Mouse (Mus musculus): ENCODE data around the gene Cdh4. TPM values are rescaled to one million over a fixed set of nuclear protein-coding genes. Genes with fewer than 3 reads are reported as not detected.

Cdh4 gene
- polyA plus RNA-seq, 1 experiment from 2014 or later, result 2.5 TPM

- H3K9ac ChIP-seq (replicated peaks; ENCODE audit: low read depth, low read length), result no peak overlapping the region
- H3K36me3 ChIP-seq (ENCODE audit: control insufficient read depth, insufficient read depth, low read length), result no peaks in the 10 kb centered on the region
- no peaks in the 10 kb centered on the region for H3K9me3 ChIP-seq (ENCODE audit: control insufficient read depth, low read depth, low read length)
- H3K27ac ChIP-seq (ENCODE audit: low read length), result no peak overlapping the region
- H3K4me3 ChIP-seq (ENCODE audit: low read depth, low read length), result peak overlapping the region; percentile 13; the same call in 1 of the 2 replicates
- WGBS, result 11% methylated on average over 9 of the region's 9 CpGs
- ATAC-seq (ENCODE audit: insufficient number of reproducible peaks, insufficient read depth, low FRiP score, low read depth), result no peak; the same call in 1 of the 2 replicates
- peaks cover 6% of the 10 kb centered on the region; the same call in 1 of the 2 replicates for H3K4me1 ChIP-seq (ENCODE audit: control insufficient read depth, insufficient read depth, low read length)
- peak overlapping the region; percentile 40 for H3K4me2 ChIP-seq (replicated peaks; ENCODE audit: low read depth, low read length)
- H3K27me3 ChIP-seq (ENCODE audit: control insufficient read depth, insufficient read depth, low read length), result no peaks in the 10 kb centered on the region
Measured at GRCm38 (mm10) chr2:179662739-179663138, 220.5 kb downstream of the Cdh4 start.

- WGBS, result 49% methylated on average over 9 of the region's 9 CpGs
- Histone ChIP-seq H3K9me3 (ENCODE audit: control insufficient read depth, low read depth, low read length) (no peaks in the 10 kb centered on the region), H3K4me1 (ENCODE audit: control insufficient read depth, insufficient read depth, low read length) (peaks cover 6% of the 10 kb centered on the region; the same call in 1 of the 2 replicates), H3K4me2 (replicated peaks; ENCODE audit: low read depth, low read length) (no peak overlapping the region), H3K27me3 (ENCODE audit: control insufficient read depth, insufficient read depth, low read length) (no peaks in the 10 kb centered on the region), H3K9ac (replicated peaks; ENCODE audit: low read depth, low read length) (no peak overlapping the region), H3K27ac (ENCODE audit: low read length) (no peak overlapping the region), H3K4me3 (ENCODE audit: low read depth, low read length) (no peak overlapping the region), H3K36me3 (ENCODE audit: control insufficient read depth, insufficient read depth, low read length) (no peaks in the 10 kb centered on the region)
- ATAC-seq (ENCODE audit: insufficient number of reproducible peaks, insufficient read depth, low FRiP score, low read depth), result no peak
Measured at GRCm38 (mm10) chr2:179663652-179664051, 221.4 kb downstream of the Cdh4 start.

- Histone ChIP-seq H3K4me1 (ENCODE audit: control insufficient read depth, insufficient read depth, low read length) (peaks cover 6% of the 10 kb centered on the region; the same call in 1 of the 2 replicates), H3K36me3 (ENCODE audit: control insufficient read depth, insufficient read depth, low read length) (no peaks in the 10 kb centered on the region), H3K27me3 (ENCODE audit: control insufficient read depth, insufficient read depth, low read length) (no peaks in the 10 kb centered on the region), H3K9ac (replicated peaks; ENCODE audit: low read depth, low read length) (no peak overlapping the region), H3K4me2 (replicated peaks; ENCODE audit: low read depth, low read length) (no peak overlapping the region), H3K9me3 (ENCODE audit: control insufficient read depth, low read depth, low read length) (no peaks in the 10 kb centered on the region), H3K27ac (ENCODE audit: low read length) (no peak overlapping the region), H3K4me3 (ENCODE audit: low read depth, low read length) (no peak overlapping the region)
- no peak for ATAC-seq (ENCODE audit: insufficient number of reproducible peaks, insufficient read depth, low FRiP score, low read depth)
- 91% methylated on average over 13 of the region's 13 CpGs for WGBS
Measured at GRCm38 (mm10) chr2:179664171-179664608, 222.0 kb downstream of the Cdh4 start.

DNA sequence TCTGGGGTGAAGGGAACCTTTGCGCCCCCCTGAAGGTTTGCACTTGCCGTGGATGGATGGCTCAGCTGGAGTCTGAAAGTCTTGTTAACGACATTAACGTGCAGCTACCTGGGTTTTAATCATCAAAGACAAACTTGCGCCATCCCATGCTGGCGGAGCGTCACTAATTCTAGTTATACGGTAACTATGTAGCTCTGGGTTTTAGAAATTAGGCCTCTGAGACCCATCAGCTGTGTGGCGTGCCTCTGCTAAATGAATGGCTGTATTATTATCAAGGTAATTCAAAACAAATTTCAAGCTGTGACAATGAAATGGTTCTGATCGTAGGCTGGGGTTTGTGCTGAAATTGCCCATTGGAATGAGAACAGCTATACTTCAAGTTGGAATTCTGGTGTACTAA is 228.5 kb downstream of the Cdh4 start:
- Histone ChIP-seq H3K9me3 (ENCODE audit: control insufficient read depth, low read depth, low read length) (no peaks in the 10 kb centered on the region), H3K4me2 (replicated peaks; ENCODE audit: low read depth, low read length) (no peak overlapping the region), H3K9ac (replicated peaks; ENCODE audit: low read depth, low read length) (no peak overlapping the region), H3K27me3 (ENCODE audit: control insufficient read depth, insufficient read depth, low read length) (no peaks in the 10 kb centered on the region), H3K36me3 (ENCODE audit: control insufficient read depth, insufficient read depth, low read length) (no peaks in the 10 kb centered on the region), H3K4me3 (ENCODE audit: low read depth, low read length) (no peak overlapping the region), H3K27ac (ENCODE audit: low read length) (no peak overlapping the region), H3K4me1 (ENCODE audit: control insufficient read depth, insufficient read depth, low read length) (no peaks in the 10 kb centered on the region)
- WGBS, result 70% methylated on average over 10 of the region's 10 CpGs
- ATAC-seq (ENCODE audit: insufficient number of reproducible peaks, insufficient read depth, low FRiP score, low read depth), result no peak

GRCm38 (mm10) chr2:179679866-179680265 is 237.6 kb downstream of the Cdh4 start:
- no peak overlapping the region for H3K4me3 ChIP-seq (ENCODE audit: low read depth, low read length)
- H3K9ac ChIP-seq (replicated peaks; ENCODE audit: low read depth, low read length), result no peak overlapping the region
- no peak overlapping the region for H3K27ac ChIP-seq (ENCODE audit: low read length)
- 69% methylated on average over 5 of the region's 5 CpGs for WGBS
- no peak for ATAC-seq (ENCODE audit: insufficient number of reproducible peaks, insufficient read depth, low FRiP score, low read depth)
- H3K27me3 ChIP-seq (ENCODE audit: control insufficient read depth, insufficient read depth, low read length), result no peaks in the 10 kb centered on the region
- no peaks in the 10 kb centered on the region for H3K4me1 ChIP-seq (ENCODE audit: control insufficient read depth, insufficient read depth, low read length)
- H3K36me3 ChIP-seq (ENCODE audit: control insufficient read depth, insufficient read depth, low read length), result no peaks in the 10 kb centered on the region
- no peaks in the 10 kb centered on the region for H3K9me3 ChIP-seq (ENCODE audit: control insufficient read depth, low read depth, low read length)
- H3K4me2 ChIP-seq (replicated peaks; ENCODE audit: low read depth, low read length), result no peak overlapping the region

DNA sequence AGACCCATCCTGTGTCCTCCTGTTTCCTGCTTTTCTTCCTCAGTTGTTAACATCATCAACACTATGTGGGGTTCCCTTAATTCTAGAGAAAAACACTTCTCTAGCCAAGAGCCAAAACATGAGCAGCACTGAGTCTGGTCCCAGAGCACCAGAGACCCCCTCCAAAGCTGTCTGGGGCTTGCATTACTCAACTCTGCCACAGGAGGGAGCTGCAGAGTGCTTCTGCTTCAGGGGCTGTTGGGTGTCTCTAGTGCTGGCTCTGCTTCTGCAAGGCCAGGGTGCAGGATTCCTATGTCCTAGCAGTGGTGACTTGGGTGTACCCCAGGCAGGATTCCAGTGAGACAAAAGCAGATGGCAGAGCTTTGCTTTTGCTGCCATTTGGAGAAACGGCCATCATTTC is 239.2 kb downstream of the Cdh4 start:
- ATAC-seq (ENCODE audit: insufficient number of reproducible peaks, insufficient read depth, low FRiP score, low read depth), result no peak
- H3K4me2 ChIP-seq (replicated peaks; ENCODE audit: low read depth, low read length), result no peak overlapping the region

DNA sequence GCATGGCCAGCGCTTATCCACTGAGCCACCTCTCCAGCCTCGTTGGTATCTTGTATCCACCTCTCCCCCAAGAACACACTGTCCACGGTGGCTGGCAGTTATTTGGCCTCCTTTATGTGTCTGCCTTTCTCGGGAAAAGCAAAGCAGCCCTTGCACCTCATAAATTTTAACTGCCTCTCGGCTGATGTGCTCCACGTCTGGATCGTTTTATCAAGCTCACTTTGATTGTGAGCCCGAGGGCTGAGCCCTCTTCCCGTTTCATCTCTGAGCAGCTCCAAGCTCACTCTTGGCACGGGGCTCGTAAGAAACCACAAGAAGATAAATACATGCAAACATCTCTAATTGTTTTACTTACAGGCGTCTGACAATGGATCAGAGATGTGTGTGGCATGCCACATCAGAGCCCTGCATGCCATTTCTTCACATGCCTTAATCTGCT is 245.0 kb downstream of the Cdh4 start:
- Histone ChIP-seq H3K4me1 (ENCODE audit: control insufficient read depth, insufficient read depth, low read length) (no peaks in the 10 kb centered on the region), H3K9me3 (ENCODE audit: control insufficient read depth, low read depth, low read length) (no peaks in the 10 kb centered on the region), H3K4me2 (replicated peaks; ENCODE audit: low read depth, low read length) (no peak overlapping the region), H3K9ac (replicated peaks; ENCODE audit: low read depth, low read length) (no peak overlapping the region), H3K4me3 (ENCODE audit: low read depth, low read length) (no peak overlapping the region), H3K27ac (ENCODE audit: low read length) (no peak overlapping the region), H3K27me3 (ENCODE audit: control insufficient read depth, insufficient read depth, low read length) (no peaks in the 10 kb centered on the region), H3K36me3 (ENCODE audit: control insufficient read depth, insufficient read depth, low read length) (no peaks in the 10 kb centered on the region)
- WGBS, result 32% methylated on average over 12 of the region's 12 CpGs
- ATAC-seq (ENCODE audit: insufficient number of reproducible peaks, insufficient read depth, low FRiP score, low read depth), result no peak

More for the DNA sequence above, 239.2 kb downstream of the Cdh4 start:
- Histone ChIP-seq H3K9ac (replicated peaks; ENCODE audit: low read depth, low read length) (no peak overlapping the region), H3K4me3 (ENCODE audit: low read depth, low read length) (no peak overlapping the region), H3K27me3 (ENCODE audit: control insufficient read depth, insufficient read depth, low read length) (no peaks in the 10 kb centered on the region), H3K36me3 (ENCODE audit: control insufficient read depth, insufficient read depth, low read length) (no peaks in the 10 kb centered on the region), H3K9me3 (ENCODE audit: control insufficient read depth, low read depth, low read length) (no peaks in the 10 kb centered on the region), H3K4me1 (ENCODE audit: control insufficient read depth, insufficient read depth, low read length) (no peaks in the 10 kb centered on the region), H3K27ac (ENCODE audit: low read length) (no peak overlapping the region)
- 84% methylated on average over 1 of the region's 1 CpGs for WGBS

GRCm38 (mm10) chr2:179688976-179689375 is 246.7 kb downstream of the Cdh4 start:
- no peak overlapping the region for H3K9ac ChIP-seq (replicated peaks; ENCODE audit: low read depth, low read length)
- H3K4me2 ChIP-seq (replicated peaks; ENCODE audit: low read depth, low read length), result no peak overlapping the region
- no peak overlapping the region for H3K4me3 ChIP-seq (ENCODE audit: low read depth, low read length)
- H3K27me3 ChIP-seq (ENCODE audit: control insufficient read depth, insufficient read depth, low read length), result no peaks in the 10 kb centered on the region
- no peak overlapping the region for H3K27ac ChIP-seq (ENCODE audit: low read length)
- no peaks in the 10 kb centered on the region for H3K9me3 ChIP-seq (ENCODE audit: control insufficient read depth, low read depth, low read length)
- H3K36me3 ChIP-seq (ENCODE audit: control insufficient read depth, insufficient read depth, low read length), result no peaks in the 10 kb centered on the region
- WGBS, result 81% methylated on average over 5 of the region's 5 CpGs
- ATAC-seq (ENCODE audit: insufficient number of reproducible peaks, insufficient read depth, low FRiP score, low read depth), result no peak
- no peaks in the 10 kb centered on the region for H3K4me1 ChIP-seq (ENCODE audit: control insufficient read depth, insufficient read depth, low read length)

- Histone ChIP-seq H3K4me3 (ENCODE audit: low read depth, low read length) (no peak overlapping the region), H3K27me3 (ENCODE audit: control insufficient read depth, insufficient read depth, low read length) (no peaks in the 10 kb centered on the region), H3K9ac (replicated peaks; ENCODE audit: low read depth, low read length) (no peak overlapping the region), H3K4me2 (replicated peaks; ENCODE audit: low read depth, low read length) (no peak overlapping the region), H3K36me3 (ENCODE audit: control insufficient read depth, insufficient read depth, low read length) (no peaks in the 10 kb centered on the region), H3K4me1 (ENCODE audit: control insufficient read depth, insufficient read depth, low read length) (no peaks in the 10 kb centered on the region), H3K9me3 (ENCODE audit: control insufficient read depth, low read depth, low read length) (no peaks in the 10 kb centered on the region), H3K27ac (ENCODE audit: low read length) (no peak overlapping the region)
- WGBS, result 67% methylated on average over 3 of the region's 3 CpGs
- ATAC-seq (ENCODE audit: insufficient number of reproducible peaks, insufficient read depth, low FRiP score, low read depth), result no peak
Measured at GRCm38 (mm10) chr2:179689761-179690160, 247.5 kb downstream of the Cdh4 start.

Data from stomach, embryonic 14.5 days (tissue).